Mouse (Mus musculus) erythroblast, adult 5-6 weeks (primary cell): Measurements from ENCODE around the gene Neu1. TPM values are rescaled to one million over a fixed set of nuclear protein-coding genes. Genes with fewer than 3 reads are reported as not detected.
"Not testable (repeated sequence)": the region's sequence is repeated elsewhere in the genome, so short reads cannot be mapped to it uniquely, and the experiment has no call there.

Experiments used
- ATAC-seq: replicated peaks from 2 replicates; pipeline ENCODE4 v1.8.0; 2016; ENCODE audit warnings: moderate number of reproducible peaks, mild to moderate bottlenecking, moderate TSS enrichment, inconsistent platforms; ENCODE audit not compliant: poor library complexity, low FRiP score, severe bottlenecking
- total RNA-seq, 2 experiments: library from RNA; stranded (forward) in 1 of 2; stranded (reverse) in 1 of 2; fragments of 150-400 nt in 1 of 2; fragments of 200-764, 138-1000 nt in 1 of 2; gene quantifications; 2 replicates each; pipeline versions ENCODE4 v1.2.3 to v1.2.4; 2015 to 2017; ENCODE audit warnings: low replicate concordance in 2 of 2

The Neu1 gene
- total RNA-seq, 2 experiments from 2014 or later, result 8.7 to 12.9 TPM

GRCm38 (mm10) chr17:34960702-34961493 lies 29.8 kb downstream of the Neu1 start:
- no peak for ATAC-seq

- ATAC-seq, result no peak
These were observed 31.1 kb downstream of the Neu1 start for GRCm38 (mm10) chr17:34962125-34962524.

- ATAC-seq, result no peak
These were observed 31.8 kb downstream of the Neu1 start for GRCm38 (mm10) chr17:34962841-34963240.

- ATAC-seq, result no peak
These were observed 33.6 kb downstream of the Neu1 start for GRCm38 (mm10) chr17:34964640-34965049.

- ATAC-seq, result no peak
These were observed 34.6 kb downstream of the Neu1 start for GRCm38 (mm10) chr17:34965627-34966026.

GRCm38 (mm10) chr17:34969822-34970221 lies 38.8 kb downstream of the Neu1 start, which contains the start of gene Gm20481:
TSS of gene Gm20481 (plus strand) at chr17:34969912.
- ATAC-seq, result not testable (repeated sequence)

- ATAC-seq, result not testable (repeated sequence)
These were observed 39.8 kb downstream of the Neu1 start for GRCm38 (mm10) chr17:34970850-34971249.

- peak; percentile 38 for ATAC-seq
These were observed 40.6 kb downstream of the Neu1 start for GRCm38 (mm10) chr17:34971694-34972068.

- peak; percentile 98 for ATAC-seq
These were observed 41.2 kb downstream of the Neu1 start, which contains the start of the genes Hspa1a and Hspa1l for GRCm38 (mm10) chr17:34972069-34972749. TSS of gene Hspa1a (minus strand) at chr17:34972156. TSS of gene Hspa1l (plus strand) at chr17:34972703.

- ATAC-seq, result no peak
These were observed 44.8 kb downstream of the Neu1 start for GRCm38 (mm10) chr17:34975581-34976492.

- ATAC-seq, result no peak
These were observed 45.9 kb downstream of the Neu1 start for GRCm38 (mm10) chr17:34977000-34977399.

GRCm38 (mm10) chr17:34978239-34978638 lies 47.2 kb downstream of the Neu1 start:
- ATAC-seq, result no peak

- ATAC-seq, result no peak
These were observed 48.6 kb downstream of the Neu1 start for GRCm38 (mm10) chr17:34979631-34980030.

- no peak for ATAC-seq
These were observed 49.6 kb downstream of the Neu1 start for GRCm38 (mm10) chr17:34980655-34981054.

GRCm38 (mm10) chr17:34981690-34982180 lies 50.7 kb downstream of the Neu1 start, which contains the start of gene Lsm2:
TSS of gene Lsm2 (plus strand) at chr17:34981862.
- ATAC-seq, result peak; percentile 90

- ATAC-seq, result peak; percentile 8; the same call in 1 of the 2 replicates
These were observed 51.3 kb downstream of the Neu1 start for GRCm38 (mm10) chr17:34982328-34982727.

GRCm38 (mm10) chr17:34984218-34984617 lies 53.2 kb downstream of the Neu1 start:
- 0 out of 2 replicates have a peak, but pooled peaks have one; percentile 44 for ATAC-seq
